Mouse (Mus musculus) hindbrain, postnatal 0 days (tissue): ENCODE measurements around the gene H2-Aa. TPM values are rescaled to one million over a fixed set of nuclear protein-coding genes. Genes with fewer than 3 reads are reported as not detected.

Source experiments
- ATAC-seq: fragments of 200-750 bp; cut with Nextera tagmentation; 2 replicates; pipeline ENCODE4 v1.8.0; 2017; ENCODE audit warnings: mild to moderate bottlenecking, moderate TSS enrichment, moderate library complexity
- DNase-seq: peaks from one replicate; pipeline ENCODE4 v3.0.0-alpha.2; 2015; ENCODE audit warnings: low spot score
- H3K27ac ChIP-seq: fragments of 300-500 bp; sonication (generic); 2 replicates; pipeline ENCODE4 v1.5.1; 2014; ENCODE audit warnings: mild to moderate bottlenecking
- H3K27me3 ChIP-seq: fragments of 300-500 bp; sonication (generic); 2 replicates; pipeline ENCODE4 v1.6.1; 2014; ENCODE audit warnings: low read length, mixed read lengths; ENCODE audit not compliant: insufficient read depth
- H3K36me3 ChIP-seq: fragments of 300-500 bp; sonication (generic); 2 replicates; pipeline ENCODE4 v1.6.1; 2014; ENCODE audit warnings: low read length, mixed read lengths; ENCODE audit not compliant: insufficient read depth
- H3K4me1 ChIP-seq: fragments of 300-500 bp; sonication (generic); 2 replicates; pipeline ENCODE4 v1.6.1; 2014; ENCODE audit warnings: antibody characterized with exemption, low read length, mixed read lengths; ENCODE audit not compliant: insufficient read depth
- H3K4me2 ChIP-seq: fragments of 300-500 bp; sonication (generic); 2 replicates; pipeline ENCODE4 v1.6.1; 2014; ENCODE audit warnings: low read depth, mild to moderate bottlenecking, low read length, moderate library complexity, mixed read lengths
- H3K4me3 ChIP-seq: fragments of 300-500 bp; sonication (generic); 2 replicates; pipeline ENCODE4 v1.5.1; 2014; ENCODE audit warnings: low read length
- H3K9ac ChIP-seq: fragments of 300-500 bp; sonication (generic); replicated peaks from 2 replicates; pipeline ENCODE4 v1.6.1; 2014; ENCODE audit warnings: mild to moderate bottlenecking, low read length, moderate library complexity, mixed read lengths
- H3K9me3 ChIP-seq: fragments of 300-500 bp; sonication (generic); 2 replicates; pipeline ENCODE4 v1.6.1; 2016; ENCODE audit warnings: low read length, mixed read lengths
- CTCF ChIP-seq: IDR thresholded peaks from 2 replicates; pipeline ENCODE4 v1.5.1; 2016; ENCODE audit warnings: antibody characterized with exemption, control low read depth, low read depth
- WGBS: fragments of 180-500 bp; shearing (Covaris S2); extraction: QIAGEN DNeasy Blood & Tissue Kit; methylation state at CpG from one replicate; pipeline ENCODE4 v1.1.7; 2014; 5-methylcytosine and 5-hydroxymethylcytosine counted together
- polyA plus RNA-seq: library from polyadenylated mRNA; unstranded; fragments of >200 nt; fragmentation: Nextera tagmentation; extraction: Ambion mirVana; gene quantifications from 2 replicates; pipeline ENCODE4 v1.2.1, GENCODE M21; 2015
- total RNA-seq: library from RNA; depleted of rRNA; stranded (reverse); fragments of >200 nt; gene quantifications from 2 replicates; pipeline ENCODE4 v1.2.3, GENCODE M21; 2014

Gene H2-Aa
- total and polyA plus RNA-seq, 2 experiments from 2014 or later, result 1.3 to 1.4 TPM

DNA sequence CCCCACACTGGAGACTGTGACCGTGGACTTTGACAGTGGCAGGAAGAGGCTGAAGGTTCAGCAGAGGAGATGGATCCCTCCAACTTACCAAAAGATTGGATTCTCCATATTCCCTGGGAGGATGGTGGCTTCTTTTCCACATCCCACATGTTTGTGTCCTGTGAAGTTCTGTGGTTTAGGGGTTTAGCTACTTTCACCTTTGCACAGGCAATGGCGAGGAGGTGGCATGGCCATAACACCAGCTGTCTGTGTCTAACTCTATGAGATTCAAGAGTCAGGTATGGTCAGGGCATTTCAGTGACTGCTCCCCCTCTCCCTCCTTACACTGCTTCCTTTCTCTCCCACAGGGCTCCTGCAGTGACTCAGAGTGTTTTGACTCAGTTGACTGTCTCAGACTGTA lies 18.9 kb downstream of the H2-Aa start:
- peaks cover 10% of the 10 kb centered on the region for H3K27me3 ChIP-seq
- H3K4me1 ChIP-seq, result peaks cover 8% of the 10 kb centered on the region; the same call in 1 of the 2 replicates
- no peak overlapping the region for H3K4me2 ChIP-seq
- DNase-seq (no peak), ATAC-seq (no peak)
- TF ChIP-seq CTCF, result no peak
- no peaks in the 10 kb centered on the region for H3K36me3 ChIP-seq
- 91% methylated on average over 2 of the region's 2 CpGs for WGBS
- no peak overlapping the region for H3K27ac ChIP-seq
- H3K9me3 ChIP-seq, result no peaks in the 10 kb centered on the region
- H3K9ac ChIP-seq, result no peak overlapping the region
- H3K4me3 ChIP-seq, result no peak overlapping the region

DNA sequence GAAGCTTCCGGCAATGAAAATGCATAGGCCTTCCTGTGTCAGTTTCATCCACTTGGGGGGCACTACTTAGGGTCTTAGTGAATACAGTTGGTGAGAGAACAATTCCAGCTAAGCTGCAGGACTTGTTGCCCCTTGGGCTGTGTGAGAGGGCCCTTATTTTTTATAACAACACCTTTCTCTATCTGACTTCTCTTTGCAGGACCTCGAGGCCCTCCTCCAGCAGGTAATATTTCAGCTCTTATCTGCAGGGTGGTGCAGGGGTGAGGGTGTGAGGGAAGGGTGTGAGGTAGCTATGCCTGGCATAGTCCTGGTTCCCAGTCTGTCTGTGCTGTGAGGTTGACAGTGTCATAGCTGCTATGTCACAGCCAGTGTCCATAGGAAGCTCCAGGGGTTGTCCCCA lies 19.4 kb downstream of the H2-Aa start:
- no peak for TF ChIP-seq CTCF
- no peak for ATAC-seq
- Histone ChIP-seq H3K4me1 (peaks cover 8% of the 10 kb centered on the region; the same call in 1 of the 2 replicates), H3K27ac (no peak overlapping the region), H3K27me3 (peaks cover 10% of the 10 kb centered on the region), H3K4me3 (no peak overlapping the region), H3K9ac (no peak overlapping the region), H3K9me3 (no peaks in the 10 kb centered on the region), H3K36me3 (no peaks in the 10 kb centered on the region), H3K4me2 (no peak overlapping the region)
- WGBS, result 76% methylated on average over 2 of the region's 2 CpGs
- no peak for DNase-seq

- Histone ChIP-seq H3K36me3 (no peaks in the 10 kb centered on the region), H3K9ac (peak overlapping the region; percentile 46), H3K9me3 (no peaks in the 10 kb centered on the region), H3K27me3 (peaks cover 10% of the 10 kb centered on the region), H3K4me2 (peak overlapping the region; percentile 88), H3K4me3 (peak overlapping the region; percentile 42), H3K4me1 (peaks cover 8% of the 10 kb centered on the region; the same call in 1 of the 2 replicates), H3K27ac (no peak overlapping the region)
- no peak for ATAC-seq
- under 1% methylated on average over 85 of the region's 93 CpGs for WGBS
- DNase-seq, result peak; percentile 34
- TF ChIP-seq CTCF, result no peak
Measured at GRCm38 (mm10) chr17:34264452-34265351, 22.9 kb downstream of the H2-Aa start.

- Histone ChIP-seq H3K4me3 (peak overlapping the region; percentile 42), H3K36me3 (no peaks in the 10 kb centered on the region), H3K27me3 (peaks cover 10% of the 10 kb centered on the region), H3K27ac (no peak overlapping the region), H3K9me3 (no peaks in the 10 kb centered on the region), H3K9ac (no peak overlapping the region), H3K4me1 (peaks cover 8% of the 10 kb centered on the region; the same call in 1 of the 2 replicates), H3K4me2 (peak overlapping the region; percentile 88)
- ATAC-seq, result no peak
- peak; percentile 37 for DNase-seq
- TF ChIP-seq CTCF, result no peak
- WGBS, result 4% methylated on average over 14 of the region's 14 CpGs
Measured at GRCm38 (mm10) chr17:34263811-34264371, 23.7 kb downstream of the H2-Aa start.

- Histone ChIP-seq H3K27me3 (peaks cover 10% of the 10 kb centered on the region), H3K4me1 (peaks cover 8% of the 10 kb centered on the region; the same call in 1 of the 2 replicates), H3K27ac (no peak overlapping the region), H3K4me2 (peak overlapping the region; percentile 88), H3K36me3 (no peaks in the 10 kb centered on the region), H3K4me3 (peak overlapping the region; percentile 42), H3K9ac (no peak overlapping the region), H3K9me3 (no peaks in the 10 kb centered on the region)
- DNase-seq (peak; percentile 93), ATAC-seq (peak; percentile 83)
- 2% methylated on average over 8 of the region's 8 CpGs for WGBS
- TF ChIP-seq CTCF, result no peak
Measured at GRCm38 (mm10) chr17:34263068-34263467, 24.6 kb downstream of the H2-Aa start.

- Histone ChIP-seq H3K27me3 (peaks cover 10% of the 10 kb centered on the region), H3K9ac (no peak overlapping the region), H3K9me3 (no peaks in the 10 kb centered on the region), H3K36me3 (no peaks in the 10 kb centered on the region), H3K27ac (no peak overlapping the region), H3K4me1 (peaks cover 8% of the 10 kb centered on the region; the same call in 1 of the 2 replicates), H3K4me3 (no peak overlapping the region), H3K4me2 (no peak overlapping the region)
- 20% methylated on average over 4 of the region's 4 CpGs for WGBS
- ATAC-seq (peak; percentile 76), DNase-seq (peak; percentile 93)
- no peak for TF ChIP-seq CTCF
Measured at GRCm38 (mm10) chr17:34261502-34261901, 26.1 kb downstream of the H2-Aa start.
